Mouse (Mus musculus): Measurements from ENCODE around the gene Col13a1. TPM values are rescaled to one million over a fixed set of nuclear protein-coding genes. Genes with fewer than 3 reads are reported as not detected.

Col13a1 gene
- polyA plus RNA-seq, 1 experiment from 2014 or later: 3.0 TPM

GRCm38 (mm10) chr10:61845476-61845875 is 133.4 kb downstream of the Col13a1 start:
- H3K27ac ChIP-seq: no peak overlapping the region
- no peak overlapping the region for H3K9ac ChIP-seq (replicated peaks)
- no peaks in the 10 kb centered on the region for H3K36me3 ChIP-seq
- no peaks in the 10 kb centered on the region for H3K27me3 ChIP-seq
- no peaks in the 10 kb centered on the region for H3K9me3 ChIP-seq
- H3K4me3 ChIP-seq (replicated peaks): no peak overlapping the region
- WGBS: 79% methylated on average over 4 of the region's 4 CpGs
- H3K4me1 ChIP-seq (replicated peaks): peaks cover 8% of the 10 kb centered on the region
- no peak overlapping the region for H3K4me2 ChIP-seq
- ATAC-seq (ENCODE audit: insufficient number of reproducible peaks, insufficient read depth, low FRiP score, low TSS enrichment, low read depth): no peak

GRCm38 (mm10) chr10:61844475-61844874 is 134.4 kb downstream of the Col13a1 start:
- ATAC-seq (ENCODE audit: insufficient number of reproducible peaks, insufficient read depth, low FRiP score, low TSS enrichment, low read depth): no peak
- no peaks in the 10 kb centered on the region for H3K36me3 ChIP-seq
- WGBS: 63% methylated on average over 7 of the region's 7 CpGs
- H3K27me3 ChIP-seq: no peaks in the 10 kb centered on the region
- H3K4me2 ChIP-seq: no peak overlapping the region
- H3K9me3 ChIP-seq: no peaks in the 10 kb centered on the region
- H3K27ac ChIP-seq: no peak overlapping the region
- no peak overlapping the region for H3K9ac ChIP-seq (replicated peaks)
- peaks cover 5% of the 10 kb centered on the region for H3K4me1 ChIP-seq (replicated peaks)
- no peak overlapping the region for H3K4me3 ChIP-seq (replicated peaks)

- no peak for ATAC-seq (ENCODE audit: insufficient number of reproducible peaks, insufficient read depth, low FRiP score, low TSS enrichment, low read depth)
- Histone ChIP-seq H3K4me3 (replicated peaks) (no peak overlapping the region), H3K9ac (replicated peaks) (no peak overlapping the region), H3K36me3 (no peaks in the 10 kb centered on the region), H3K4me1 (replicated peaks) (0 out of 2 replicates have a peak, but pooled peaks cover 11% of the 10 kb centered on the region), H3K9me3 (no peaks in the 10 kb centered on the region), H3K27me3 (no peaks in the 10 kb centered on the region), H3K4me2 (no peak overlapping the region), H3K27ac (no peak overlapping the region)
- 88% methylated on average over 12 of the region's 12 CpGs for WGBS
Observed at GRCm38 (mm10) chr10:61842261-61842660, 136.6 kb downstream of the Col13a1 start.

GRCm38 (mm10) chr10:61839326-61839725 is 139.6 kb downstream of the Col13a1 start:
- H3K4me1 ChIP-seq (replicated peaks): 0 out of 2 replicates have a peak, but pooled peaks cover 11% of the 10 kb centered on the region
- H3K9me3 ChIP-seq: no peaks in the 10 kb centered on the region
- H3K4me2 ChIP-seq: no peak overlapping the region
- H3K4me3 ChIP-seq (replicated peaks): no peak overlapping the region
- H3K27ac ChIP-seq: no peak overlapping the region
- no peak overlapping the region for H3K9ac ChIP-seq (replicated peaks)
- no peaks in the 10 kb centered on the region for H3K27me3 ChIP-seq
- ATAC-seq (ENCODE audit: insufficient number of reproducible peaks, insufficient read depth, low FRiP score, low TSS enrichment, low read depth): no peak
- H3K36me3 ChIP-seq: no peaks in the 10 kb centered on the region
- WGBS: 51% methylated on average over 9 of the region's 9 CpGs

- no peak for ATAC-seq (ENCODE audit: insufficient number of reproducible peaks, insufficient read depth, low FRiP score, low TSS enrichment, low read depth)
- H3K4me2 ChIP-seq: no peak overlapping the region
- no peaks in the 10 kb centered on the region for H3K9me3 ChIP-seq
- H3K4me3 ChIP-seq (replicated peaks): no peak overlapping the region
- H3K4me1 ChIP-seq (replicated peaks): 0 out of 2 replicates have a peak, but pooled peaks cover 11% of the 10 kb centered on the region
- no peaks in the 10 kb centered on the region for H3K27me3 ChIP-seq
- no peak overlapping the region for H3K27ac ChIP-seq
- H3K36me3 ChIP-seq: no peaks in the 10 kb centered on the region
- WGBS: 1% methylated on average over 6 of the region's 6 CpGs
- no peak overlapping the region for H3K9ac ChIP-seq (replicated peaks)
Observed at GRCm38 (mm10) chr10:61838769-61839168, 140.1 kb downstream of the Col13a1 start.

GRCm38 (mm10) chr10:61837286-61837685 is 141.6 kb downstream of the Col13a1 start:
- no peak overlapping the region for H3K9ac ChIP-seq (replicated peaks)
- no peak overlapping the region for H3K4me3 ChIP-seq (replicated peaks)
- no peak overlapping the region for H3K27ac ChIP-seq
- WGBS: 67% methylated on average over 8 of the region's 8 CpGs
- H3K9me3 ChIP-seq: no peaks in the 10 kb centered on the region
- ATAC-seq (ENCODE audit: insufficient number of reproducible peaks, insufficient read depth, low FRiP score, low TSS enrichment, low read depth): no peak
- H3K4me2 ChIP-seq: no peak overlapping the region
- H3K36me3 ChIP-seq: no peaks in the 10 kb centered on the region
- peaks cover 18% of the 10 kb centered on the region for H3K4me1 ChIP-seq (replicated peaks)
- no peaks in the 10 kb centered on the region for H3K27me3 ChIP-seq

GRCm38 (mm10) chr10:61834288-61834687 is 144.6 kb downstream of the Col13a1 start:
- 90% methylated on average over 6 of the region's 6 CpGs for WGBS
- peaks cover 29% of the 10 kb centered on the region for H3K4me1 ChIP-seq (replicated peaks)
- H3K4me2 ChIP-seq: no peak overlapping the region
- no peak overlapping the region for H3K4me3 ChIP-seq (replicated peaks)
- no peaks in the 10 kb centered on the region for H3K27me3 ChIP-seq
- no peak overlapping the region for H3K9ac ChIP-seq (replicated peaks)
- ATAC-seq (ENCODE audit: insufficient number of reproducible peaks, insufficient read depth, low FRiP score, low TSS enrichment, low read depth): no peak
- no peaks in the 10 kb centered on the region for H3K9me3 ChIP-seq
- no peak overlapping the region for H3K27ac ChIP-seq
- H3K36me3 ChIP-seq: no peaks in the 10 kb centered on the region

GRCm38 (mm10) chr10:61832713-61833112 is 146.2 kb downstream of the Col13a1 start:
- Histone ChIP-seq H3K4me1 (replicated peaks) (peaks cover 33% of the 10 kb centered on the region), H3K9ac (replicated peaks) (no peak overlapping the region), H3K9me3 (no peaks in the 10 kb centered on the region), H3K27ac (no peak overlapping the region), H3K36me3 (no peaks in the 10 kb centered on the region), H3K4me2 (no peak overlapping the region), H3K4me3 (replicated peaks) (no peak overlapping the region), H3K27me3 (no peaks in the 10 kb centered on the region)
- ATAC-seq (ENCODE audit: insufficient number of reproducible peaks, insufficient read depth, low FRiP score, low TSS enrichment, low read depth): no peak
- WGBS: 90% methylated on average over 11 of the region's 11 CpGs

GRCm38 (mm10) chr10:61831741-61832140 is 147.2 kb downstream of the Col13a1 start:
- no peak overlapping the region for H3K27ac ChIP-seq
- peaks cover 38% of the 10 kb centered on the region for H3K4me1 ChIP-seq (replicated peaks)
- H3K9ac ChIP-seq (replicated peaks): no peak overlapping the region
- WGBS: 78% methylated on average over 6 of the region's 6 CpGs
- no peak overlapping the region for H3K4me3 ChIP-seq (replicated peaks)
- H3K4me2 ChIP-seq: no peak overlapping the region
- no peaks in the 10 kb centered on the region for H3K27me3 ChIP-seq
- no peak for ATAC-seq (ENCODE audit: insufficient number of reproducible peaks, insufficient read depth, low FRiP score, low TSS enrichment, low read depth)
- H3K36me3 ChIP-seq: no peaks in the 10 kb centered on the region
- H3K9me3 ChIP-seq: no peaks in the 10 kb centered on the region

- Histone ChIP-seq H3K36me3 (no peaks in the 10 kb centered on the region), H3K9me3 (no peaks in the 10 kb centered on the region), H3K4me1 (replicated peaks) (peaks cover 43% of the 10 kb centered on the region), H3K27me3 (no peaks in the 10 kb centered on the region), H3K27ac (0 out of 2 replicates have a peak overlapping the region, but pooled peaks have one; percentile 14), H3K9ac (replicated peaks) (no peak overlapping the region), H3K4me2 (peak overlapping the region; percentile 20; the same call in 1 of the 2 replicates), H3K4me3 (replicated peaks) (no peak overlapping the region)
- WGBS: 68% methylated on average over 12 of the region's 12 CpGs
- no peak for ATAC-seq (ENCODE audit: insufficient number of reproducible peaks, insufficient read depth, low FRiP score, low TSS enrichment, low read depth)
Observed at GRCm38 (mm10) chr10:61831251-61831650, 147.7 kb downstream of the Col13a1 start.

GRCm38 (mm10) chr10:61830817-61831216 is 148.1 kb downstream of the Col13a1 start:
- H3K9me3 ChIP-seq: no peaks in the 10 kb centered on the region
- H3K4me3 ChIP-seq (replicated peaks): no peak overlapping the region
- H3K4me1 ChIP-seq (replicated peaks): peaks cover 47% of the 10 kb centered on the region
- no peak overlapping the region for H3K9ac ChIP-seq (replicated peaks)
- no peaks in the 10 kb centered on the region for H3K36me3 ChIP-seq
- no peak for ATAC-seq (ENCODE audit: insufficient number of reproducible peaks, insufficient read depth, low FRiP score, low TSS enrichment, low read depth)
- 42% methylated on average over 9 of the region's 9 CpGs for WGBS
- no peaks in the 10 kb centered on the region for H3K27me3 ChIP-seq
- H3K27ac ChIP-seq: 0 out of 2 replicates have a peak overlapping the region, but pooled peaks have one; percentile 14
- H3K4me2 ChIP-seq: peak overlapping the region; percentile 20; the same call in 1 of the 2 replicates

GRCm38 (mm10) chr10:61829046-61829445 is 149.9 kb downstream of the Col13a1 start:
- H3K9me3 ChIP-seq: no peaks in the 10 kb centered on the region
- 68% methylated on average over 4 of the region's 4 CpGs for WGBS
- H3K4me3 ChIP-seq (replicated peaks): no peak overlapping the region
- H3K36me3 ChIP-seq: no peaks in the 10 kb centered on the region
- H3K9ac ChIP-seq (replicated peaks): no peak overlapping the region
- peaks cover 62% of the 10 kb centered on the region for H3K4me1 ChIP-seq (replicated peaks)
- peak overlapping the region; percentile 12; the same call in 1 of the 2 replicates for H3K27ac ChIP-seq
- H3K4me2 ChIP-seq: no peak overlapping the region
- ATAC-seq (ENCODE audit: insufficient number of reproducible peaks, insufficient read depth, low FRiP score, low TSS enrichment, low read depth): no peak
- no peaks in the 10 kb centered on the region for H3K27me3 ChIP-seq
